Mouse (Mus musculus): ENCODE measurements at regions not wholly inside any gene's neighbourhood (a gene's known extent, or its start where the extent isn't known, plus 50 kb on each side); places are given as distances from the start of the nearest gene placed in this dataset.

DNA sequence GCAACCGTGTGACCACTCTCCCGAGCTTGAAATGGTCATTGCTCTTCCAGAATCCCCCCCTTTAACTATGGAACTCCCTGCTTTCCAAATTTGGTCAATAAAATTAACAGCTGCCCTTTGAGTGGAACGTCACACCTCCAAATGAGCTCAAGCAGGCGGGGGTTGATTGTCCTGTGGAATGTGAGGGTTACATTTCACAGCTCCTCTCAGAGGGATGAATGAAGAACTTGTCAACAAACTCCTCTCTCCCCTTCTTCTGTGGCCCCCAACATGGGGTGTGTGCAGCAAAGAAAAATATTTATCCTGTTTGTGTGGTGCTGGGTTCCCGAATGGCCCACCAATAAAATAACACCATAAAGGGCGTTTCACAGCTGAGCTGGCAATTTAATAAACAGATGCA is 344.8 kb upstream of the Sall1 start:
- no peak overlapping the region for H3K4me3 ChIP-seq (ENCODE audit: low read depth, low read length)
- H3K27me3 ChIP-seq (ENCODE audit: control insufficient read depth, insufficient read depth, low read depth, low read length) = no peaks in the 10 kb centered on the region
- no peak for ATAC-seq (ENCODE audit: low read depth)
- WGBS (ENCODE audit: insufficient replicate concordance) = 33% methylated on average over 6 of the region's 6 CpGs
- no peak overlapping the region for H3K4me2 ChIP-seq (ENCODE audit: low read depth, low read length)
- H3K27ac ChIP-seq (ENCODE audit: low read length) = no peak overlapping the region
- no peaks in the 10 kb centered on the region for H3K36me3 ChIP-seq (ENCODE audit: control insufficient read depth, insufficient read depth)
- no peaks in the 10 kb centered on the region for H3K9me3 ChIP-seq (replicated peaks; ENCODE audit: control insufficient read depth, low read length)
- no peaks in the 10 kb centered on the region for H3K4me1 ChIP-seq (ENCODE audit: control insufficient read depth, low read depth, low read length)
- H3K9ac ChIP-seq (ENCODE audit: low read depth, low read length) = no peak overlapping the region

DNA sequence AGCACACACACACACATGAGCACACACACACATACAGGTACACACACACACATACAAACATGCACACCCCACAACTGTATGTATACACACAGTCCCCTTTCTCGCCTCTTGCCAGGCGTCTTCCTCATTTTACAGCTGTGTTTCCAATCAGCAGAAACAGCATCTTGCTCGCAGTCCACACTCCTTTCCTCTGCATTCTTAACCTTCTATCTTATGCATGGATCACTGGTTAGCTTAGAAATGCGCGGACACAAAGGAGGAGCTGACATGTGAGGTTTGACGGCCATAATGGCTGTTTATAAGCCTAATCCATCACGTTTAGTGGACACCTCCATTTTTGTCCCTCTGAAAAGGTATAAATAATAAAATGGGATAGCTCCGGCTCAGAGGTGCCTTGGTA is 343.3 kb upstream of the Sall1 start:
- no peak for ATAC-seq (ENCODE audit: low read depth)
- H3K4me2 ChIP-seq (ENCODE audit: low read depth, low read length) = no peak overlapping the region
- H3K9me3 ChIP-seq (replicated peaks; ENCODE audit: control insufficient read depth, low read length) = no peaks in the 10 kb centered on the region
- H3K27me3 ChIP-seq (ENCODE audit: control insufficient read depth, insufficient read depth, low read depth, low read length) = no peaks in the 10 kb centered on the region
- WGBS (ENCODE audit: insufficient replicate concordance) = 38% methylated on average over 8 of the region's 8 CpGs
- H3K27ac ChIP-seq (ENCODE audit: low read length) = no peak overlapping the region
- H3K36me3 ChIP-seq (ENCODE audit: control insufficient read depth, insufficient read depth) = no peaks in the 10 kb centered on the region
- no peak overlapping the region for H3K4me3 ChIP-seq (ENCODE audit: low read depth, low read length)
- H3K9ac ChIP-seq (ENCODE audit: low read depth, low read length) = no peak overlapping the region
- no peaks in the 10 kb centered on the region for H3K4me1 ChIP-seq (ENCODE audit: control insufficient read depth, low read depth, low read length)

DNA sequence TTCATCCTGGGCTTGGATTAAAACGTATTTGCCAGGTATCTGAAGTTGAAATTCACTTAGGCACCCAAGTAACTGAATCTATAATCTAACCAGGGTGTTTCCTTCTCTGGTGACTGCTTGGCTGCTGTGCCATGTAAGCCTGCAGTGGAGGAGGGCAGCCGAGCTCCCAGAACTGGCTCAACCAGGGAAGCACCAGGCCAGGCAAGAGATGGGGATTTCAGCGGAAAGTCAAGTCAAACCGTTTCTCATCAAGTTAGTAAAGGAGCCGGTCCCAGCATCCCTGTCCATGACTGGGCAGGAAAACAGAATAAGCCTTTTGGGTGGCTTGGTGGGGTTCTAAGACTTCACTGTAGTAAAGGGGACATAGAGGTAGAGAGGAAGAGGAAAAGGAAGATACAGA is 341.1 kb upstream of the Sall1 start:
- H3K9ac ChIP-seq (ENCODE audit: low read depth, low read length) = no peak overlapping the region

DNA sequence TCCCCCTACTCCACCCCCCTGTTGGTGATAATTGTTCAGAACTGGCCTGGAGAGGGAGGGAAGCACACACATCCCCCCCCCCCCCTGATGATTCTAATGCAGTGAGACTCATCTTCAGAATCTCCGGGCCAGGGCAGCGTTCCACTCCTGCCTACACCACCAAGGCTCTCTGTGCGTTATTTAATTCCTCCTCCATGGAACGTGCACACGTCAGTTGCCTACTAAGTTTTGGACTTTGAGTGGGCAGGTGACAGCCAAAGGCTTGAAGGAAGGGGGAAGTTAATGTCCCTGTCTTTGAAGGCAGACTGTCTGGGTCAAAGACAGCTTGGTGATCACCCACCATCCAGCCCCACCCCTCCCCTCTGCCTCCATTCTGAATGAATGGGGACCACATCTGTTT is 339.8 kb upstream of the Sall1 start:
- no peak for ATAC-seq (ENCODE audit: low read depth)
- H3K4me3 ChIP-seq (ENCODE audit: low read depth, low read length) = no peak overlapping the region
- H3K27ac ChIP-seq (ENCODE audit: low read length) = no peak overlapping the region
- H3K9me3 ChIP-seq (replicated peaks; ENCODE audit: control insufficient read depth, low read length) = no peaks in the 10 kb centered on the region
- no peak overlapping the region for H3K9ac ChIP-seq (ENCODE audit: low read depth, low read length)
- WGBS (ENCODE audit: insufficient replicate concordance) = 57% methylated on average over 5 of the region's 5 CpGs
- no peak overlapping the region for H3K4me2 ChIP-seq (ENCODE audit: low read depth, low read length)
- no peaks in the 10 kb centered on the region for H3K36me3 ChIP-seq (ENCODE audit: control insufficient read depth, insufficient read depth)
- no peaks in the 10 kb centered on the region for H3K27me3 ChIP-seq (ENCODE audit: control insufficient read depth, insufficient read depth, low read depth, low read length)
- H3K4me1 ChIP-seq (ENCODE audit: control insufficient read depth, low read depth, low read length) = no peaks in the 10 kb centered on the region

More for the DNA sequence above, 341.1 kb upstream of the Sall1 start:
- Histone ChIP-seq H3K4me2 (ENCODE audit: low read depth, low read length) (no peak overlapping the region), H3K27me3 (ENCODE audit: control insufficient read depth, insufficient read depth, low read depth, low read length) (no peaks in the 10 kb centered on the region), H3K4me3 (ENCODE audit: low read depth, low read length) (no peak overlapping the region), H3K27ac (ENCODE audit: low read length) (no peak overlapping the region), H3K9me3 (replicated peaks; ENCODE audit: control insufficient read depth, low read length) (no peaks in the 10 kb centered on the region), H3K36me3 (ENCODE audit: control insufficient read depth, insufficient read depth) (no peaks in the 10 kb centered on the region), H3K4me1 (ENCODE audit: control insufficient read depth, low read depth, low read length) (no peaks in the 10 kb centered on the region)
- WGBS (ENCODE audit: insufficient replicate concordance) = 57% methylated on average over 5 of the region's 5 CpGs
- ATAC-seq (ENCODE audit: low read depth) = no peak

DNA sequence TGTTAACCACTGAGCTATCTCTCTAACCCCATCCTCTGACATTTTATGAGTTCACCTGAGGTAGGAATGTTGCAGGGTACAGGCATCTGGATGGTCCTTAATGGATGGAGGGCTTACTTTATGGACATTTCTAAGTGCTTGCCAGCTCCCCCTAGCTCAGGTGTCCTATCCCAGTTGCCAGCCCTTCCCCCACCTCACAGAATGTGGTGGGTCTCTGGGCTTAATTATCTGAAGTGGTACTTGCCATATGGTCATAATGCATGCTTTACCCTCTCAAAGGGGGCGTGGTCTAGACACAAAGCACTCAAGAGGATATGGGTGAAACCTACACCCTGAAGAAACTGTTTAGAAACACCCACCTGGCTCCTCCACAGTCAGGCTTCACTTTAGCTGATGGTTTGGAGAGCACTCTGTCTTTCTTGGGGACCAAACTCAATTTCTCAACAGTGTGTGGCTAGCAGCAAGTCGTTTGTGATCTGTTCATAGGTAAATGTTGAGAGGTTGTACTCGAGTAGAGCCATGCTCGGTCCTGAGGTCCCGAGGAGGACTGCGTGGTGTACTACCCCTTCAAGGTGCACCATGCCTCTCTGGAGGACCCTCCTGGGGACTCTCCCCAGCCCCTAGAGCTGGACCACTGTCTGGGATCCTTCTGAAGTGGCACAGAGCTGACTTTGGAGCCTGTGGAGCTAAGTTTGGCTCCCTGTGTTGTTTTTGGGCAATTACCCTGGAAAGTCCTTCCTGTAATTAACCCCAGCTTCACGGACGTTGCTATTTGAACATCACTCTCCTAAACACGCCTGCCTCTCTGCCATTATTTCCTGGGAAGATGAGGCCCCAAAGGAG is 338.8 kb upstream of the Sall1 start:
- H3K27ac ChIP-seq (ENCODE audit: low read length) = no peak overlapping the region
- H3K4me3 ChIP-seq (ENCODE audit: low read depth, low read length) = no peak overlapping the region
- ATAC-seq (ENCODE audit: low read depth) = no peak
- no peaks in the 10 kb centered on the region for H3K36me3 ChIP-seq (ENCODE audit: control insufficient read depth, insufficient read depth)
- no peak overlapping the region for H3K4me2 ChIP-seq (ENCODE audit: low read depth, low read length)
- 36% methylated on average over 9 of the region's 9 CpGs for WGBS (ENCODE audit: insufficient replicate concordance)
- H3K9me3 ChIP-seq (replicated peaks; ENCODE audit: control insufficient read depth, low read length) = no peaks in the 10 kb centered on the region
- no peak overlapping the region for H3K9ac ChIP-seq (ENCODE audit: low read depth, low read length)
- H3K27me3 ChIP-seq (ENCODE audit: control insufficient read depth, insufficient read depth, low read depth, low read length) = no peaks in the 10 kb centered on the region
- no peaks in the 10 kb centered on the region for H3K4me1 ChIP-seq (ENCODE audit: control insufficient read depth, low read depth, low read length)

DNA sequence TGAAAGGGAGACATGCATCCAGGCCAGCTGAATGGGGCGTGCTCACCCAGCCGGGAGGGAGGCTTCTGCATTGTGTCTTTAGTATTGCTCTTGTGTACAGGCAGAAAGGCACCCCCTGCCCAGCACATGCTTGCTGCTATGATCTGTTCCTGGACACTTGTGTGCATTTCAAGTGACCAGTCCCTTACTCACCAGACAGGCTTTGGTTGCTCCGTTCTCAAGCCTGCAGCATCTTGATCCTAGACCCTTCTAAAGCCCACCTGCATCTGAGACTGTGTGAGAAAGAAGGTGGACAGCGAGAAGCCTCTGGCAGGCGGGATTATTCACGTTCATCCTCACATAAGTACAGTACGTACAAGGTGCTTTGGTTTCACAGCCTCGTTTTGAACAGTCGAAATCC is 336.5 kb upstream of the Sall1 start:
- Histone ChIP-seq H3K9ac (ENCODE audit: low read depth, low read length) (no peak overlapping the region), H3K9me3 (replicated peaks; ENCODE audit: control insufficient read depth, low read length) (no peaks in the 10 kb centered on the region), H3K4me2 (ENCODE audit: low read depth, low read length) (no peak overlapping the region), H3K36me3 (ENCODE audit: control insufficient read depth, insufficient read depth) (no peaks in the 10 kb centered on the region), H3K4me1 (ENCODE audit: control insufficient read depth, low read depth, low read length) (no peaks in the 10 kb centered on the region), H3K27ac (ENCODE audit: low read length) (no peak overlapping the region), H3K4me3 (ENCODE audit: low read depth, low read length) (no peak overlapping the region), H3K27me3 (ENCODE audit: control insufficient read depth, insufficient read depth, low read depth, low read length) (no peaks in the 10 kb centered on the region)
- WGBS (ENCODE audit: insufficient replicate concordance) = 71% methylated on average over 9 of the region's 9 CpGs
- no peak for ATAC-seq (ENCODE audit: low read depth)

DNA sequence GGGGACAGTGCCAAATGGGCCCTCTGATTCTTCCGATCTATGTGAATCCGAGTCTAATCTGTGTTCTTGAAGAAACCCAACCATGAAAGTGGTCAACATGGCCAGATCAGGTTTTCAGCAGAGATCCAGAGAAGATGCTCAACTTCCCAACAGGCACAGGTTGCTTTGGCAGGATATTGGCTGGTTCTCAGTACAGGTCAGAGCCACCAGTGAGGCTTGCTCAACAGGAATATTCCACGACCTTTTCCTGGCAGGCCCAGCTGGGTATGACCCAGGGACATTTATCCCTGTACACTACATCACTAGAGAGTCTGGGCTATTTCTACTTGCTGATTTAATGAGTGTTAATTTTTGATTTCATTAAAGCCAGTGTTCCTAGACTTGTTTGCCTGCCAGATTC is 328.8 kb upstream of the Sall1 start:
- Histone ChIP-seq H3K9me3 (replicated peaks; ENCODE audit: control insufficient read depth, low read length) (no peaks in the 10 kb centered on the region), H3K27ac (ENCODE audit: low read length) (no peak overlapping the region), H3K4me1 (ENCODE audit: control insufficient read depth, low read depth, low read length) (no peaks in the 10 kb centered on the region), H3K27me3 (ENCODE audit: control insufficient read depth, insufficient read depth, low read depth, low read length) (no peaks in the 10 kb centered on the region), H3K36me3 (ENCODE audit: control insufficient read depth, insufficient read depth) (no peaks in the 10 kb centered on the region), H3K4me2 (ENCODE audit: low read depth, low read length) (no peak overlapping the region), H3K4me3 (ENCODE audit: low read depth, low read length) (no peak overlapping the region), H3K9ac (ENCODE audit: low read depth, low read length) (no peak overlapping the region)
- 57% methylated on average over 3 of the region's 3 CpGs for WGBS (ENCODE audit: insufficient replicate concordance)
- no peak for ATAC-seq (ENCODE audit: low read depth)

DNA sequence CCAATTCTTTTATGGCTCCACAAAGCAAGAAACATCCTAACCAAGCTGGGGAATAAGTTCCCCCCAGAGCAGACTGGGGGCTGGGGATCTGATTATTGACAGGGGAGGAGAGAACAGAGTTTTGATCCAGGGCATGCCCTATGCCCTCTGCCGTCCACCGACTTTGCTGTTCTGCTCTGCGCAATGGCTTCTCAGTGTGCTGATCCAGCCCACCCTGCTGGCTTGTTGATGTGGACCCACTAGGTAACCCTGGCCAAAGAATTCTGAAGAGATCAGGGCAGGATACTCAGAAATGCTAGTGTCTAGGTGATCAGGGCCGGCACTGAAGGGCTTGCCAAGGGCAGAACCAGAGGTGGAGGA is 327.8 kb upstream of the Sall1 start:
- Histone ChIP-seq H3K4me1 (ENCODE audit: control insufficient read depth, low read depth, low read length) (no peaks in the 10 kb centered on the region), H3K9ac (ENCODE audit: low read depth, low read length) (no peak overlapping the region), H3K4me3 (ENCODE audit: low read depth, low read length) (no peak overlapping the region), H3K27ac (ENCODE audit: low read length) (no peak overlapping the region), H3K4me2 (ENCODE audit: low read depth, low read length) (no peak overlapping the region), H3K27me3 (ENCODE audit: control insufficient read depth, insufficient read depth, low read depth, low read length) (no peaks in the 10 kb centered on the region), H3K9me3 (replicated peaks; ENCODE audit: control insufficient read depth, low read length) (no peaks in the 10 kb centered on the region), H3K36me3 (ENCODE audit: control insufficient read depth, insufficient read depth) (no peaks in the 10 kb centered on the region)
- ATAC-seq (ENCODE audit: low read depth) = no peak
- 59% methylated on average over 4 of the region's 4 CpGs for WGBS (ENCODE audit: insufficient replicate concordance)

DNA sequence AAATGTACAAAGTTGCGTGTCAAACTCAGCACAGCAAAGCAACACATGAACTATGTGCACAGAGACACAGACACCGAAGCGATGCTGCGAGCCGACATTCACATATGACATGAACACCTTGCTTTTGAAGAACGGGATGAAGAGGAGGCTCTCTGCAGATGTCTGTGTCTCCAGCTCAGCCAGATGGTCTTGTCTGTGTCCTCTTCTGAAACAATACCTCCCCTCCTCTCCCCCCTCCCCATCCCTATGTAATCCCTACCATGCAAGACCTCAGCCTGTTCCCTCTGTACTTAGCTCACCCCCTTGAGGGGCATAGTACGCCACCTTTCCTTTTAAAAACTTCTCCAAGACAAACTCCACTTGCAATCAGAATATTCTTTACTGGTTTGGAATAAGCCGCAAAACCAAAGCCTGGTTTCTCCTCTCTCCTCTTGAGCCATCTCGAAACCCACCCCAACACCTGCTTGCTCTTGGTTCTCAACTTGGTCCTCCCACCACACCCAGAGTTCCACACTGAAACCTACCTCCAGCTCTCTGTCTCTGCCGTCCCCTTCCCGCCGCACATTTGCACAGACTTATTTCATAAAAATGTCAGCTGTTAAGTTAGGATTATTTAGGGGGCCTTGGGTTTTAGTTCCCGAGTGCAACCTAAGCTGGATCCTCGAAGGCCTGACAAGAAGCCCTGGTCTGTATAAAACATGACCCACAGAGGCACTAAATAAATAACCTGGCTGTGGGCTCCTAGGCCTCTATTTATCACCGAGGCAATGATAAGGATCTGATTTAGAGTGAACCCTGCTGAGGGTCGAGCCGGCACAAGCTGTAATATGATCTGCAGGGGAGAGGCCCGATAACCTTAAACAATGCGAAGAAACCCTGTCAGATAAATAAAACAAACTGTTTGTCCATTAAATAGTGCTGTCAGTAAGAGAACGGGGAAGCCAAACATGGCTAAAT is 327.1 kb upstream of the Sall1 start:
- ATAC-seq (ENCODE audit: low read depth) = no peak
- Histone ChIP-seq H3K27ac (ENCODE audit: low read length) (no peak overlapping the region), H3K36me3 (ENCODE audit: control insufficient read depth, insufficient read depth) (no peaks in the 10 kb centered on the region), H3K4me1 (ENCODE audit: control insufficient read depth, low read depth, low read length) (no peaks in the 10 kb centered on the region), H3K4me2 (ENCODE audit: low read depth, low read length) (no peak overlapping the region), H3K27me3 (ENCODE audit: control insufficient read depth, insufficient read depth, low read depth, low read length) (no peaks in the 10 kb centered on the region), H3K9me3 (replicated peaks; ENCODE audit: control insufficient read depth, low read length) (no peaks in the 10 kb centered on the region), H3K4me3 (ENCODE audit: low read depth, low read length) (no peak overlapping the region), H3K9ac (ENCODE audit: low read depth, low read length) (no peak overlapping the region)
- 49% methylated on average over 20 of the region's 20 CpGs for WGBS (ENCODE audit: insufficient replicate concordance)
